Mouse (Mus musculus) C2C12 (cell line): Measurements from ENCODE around the gene Ccr9. TPM values are rescaled to one million over a fixed set of nuclear protein-coding genes. Genes with fewer than 3 reads are reported as not detected.
"Not testable (repeated sequence)": the region's sequence is repeated elsewhere in the genome, so short reads cannot be mapped to it uniquely, and the experiment has no call there.

Experiments
- H3K27me3 ChIP-seq: one replicate; pipeline ENCODE4 v1.6.1; 2011; ENCODE audit not compliant: control insufficient read depth, insufficient read depth, insufficient read length
- H3K36me3 ChIP-seq: one replicate; pipeline ENCODE4 v1.6.1; 2011; ENCODE audit not compliant: control insufficient read depth, insufficient read depth
- H3K4me3 ChIP-seq: one replicate; pipeline ENCODE4 v1.5.1; 2011; ENCODE audit warnings: mild to moderate bottlenecking, control low read depth; ENCODE audit not compliant: poor library complexity, insufficient read depth, severe bottlenecking
- H3K79me2 ChIP-seq: one replicate; pipeline ENCODE4 v1.6.1; 2011; ENCODE audit not compliant: control insufficient read depth, insufficient read depth
- H3K79me3 ChIP-seq: one replicate; pipeline ENCODE4 v1.6.1; 2011; ENCODE audit warnings: low read depth, control low read depth
- H3ac ChIP-seq: one replicate; pipeline ENCODE3; 2011; ENCODE audit warnings: low read depth; ENCODE audit not compliant: control insufficient read depth, insufficient read length
- CEBPB ChIP-seq: IDR thresholded peaks from one replicate; pipeline ENCODE4 v1.6.1; 2011; ENCODE audit warnings: low read depth, mild to moderate bottlenecking, control low read depth, moderate library complexity
- CTCF ChIP-seq: IDR thresholded peaks from one replicate; pipeline ENCODE4 v1.5.1; 2011; ENCODE audit not compliant: control insufficient read depth, insufficient read depth, insufficient read length
- FOSL1 ChIP-seq: IDR thresholded peaks from one replicate; pipeline ENCODE4 v1.8.0; 2011; ENCODE audit warnings: mild to moderate bottlenecking, low read length; ENCODE audit not compliant: poor library complexity, insufficient read depth, severe bottlenecking
- MAX ChIP-seq: IDR thresholded peaks from one replicate; pipeline ENCODE4 v1.6.1; 2011; ENCODE audit warnings: mild to moderate bottlenecking, control low read depth
- MYOD1 ChIP-seq: IDR thresholded peaks from one replicate; pipeline ENCODE4 v1.6.1; 2011; ENCODE audit warnings: low read depth; ENCODE audit not compliant: control insufficient read depth, insufficient read length
- MYOG ChIP-seq: IDR thresholded peaks from one replicate; pipeline ENCODE4 v1.6.1; 2011; ENCODE audit not compliant: control insufficient read depth, insufficient read length; ENCODE audit errors: extremely low read depth
- USF1 ChIP-seq: IDR thresholded peaks from one replicate; pipeline ENCODE4 v1.6.1; 2011; ENCODE audit warnings: low read depth, mild to moderate bottlenecking, control low read depth, moderate library complexity
- polyA plus RNA-seq: library from polyadenylated mRNA; unstranded; fragments of >200 nt; fragmentation: generic; extraction: Trizol; gene quantifications from one replicate; pipeline ENCODE4 v1.2.1, GENCODE M21; 2012; ENCODE audit warnings: missing spikeins

Gene Ccr9
- polyA plus RNA-seq, 1 experiment: 0.01 TPM

- H3K4me3 ChIP-seq: no peak overlapping the region
- no peak overlapping the region for H3ac ChIP-seq
- TF ChIP-seq CTCF: peak; percentile 60
- TF ChIP-seq USF1: no peak
- no peak for TF ChIP-seq MYOD1
- no peak for TF ChIP-seq FOSL1
- no peaks in the 10 kb centered on the region for H3K27me3 ChIP-seq
- no peaks in the 10 kb centered on the region for H3K79me2 ChIP-seq
- H3K79me3 ChIP-seq: no peaks in the 10 kb centered on the region
- no peaks in the 10 kb centered on the region for H3K36me3 ChIP-seq
Measured at GRCm38 (mm10) chr9:123638668-123639089, 39.6 kb upstream of the Ccr9 start.

- no peaks in the 10 kb centered on the region for H3K79me2 ChIP-seq
- no peak overlapping the region for H3ac ChIP-seq
- H3K79me3 ChIP-seq: no peaks in the 10 kb centered on the region
- TF ChIP-seq CTCF (no peak), USF1 (no peak), MYOD1 (no peak), MAX (no peak), MYOG (no peak), CEBPB (no peak), FOSL1 (no peak)
- H3K36me3 ChIP-seq: no peaks in the 10 kb centered on the region
- H3K27me3 ChIP-seq: no peaks in the 10 kb centered on the region
- no peak overlapping the region for H3K4me3 ChIP-seq
Measured at GRCm38 (mm10) chr9:123640106-123640505, 38.1 kb upstream of the Ccr9 start.

GRCm38 (mm10) chr9:123649785-123650511 is 28.3 kb upstream of the Ccr9 start:
- Histone ChIP-seq H3ac (no peak overlapping the region), H3K79me2 (no peaks in the 10 kb centered on the region), H3K27me3 (peaks cover 6% of the 10 kb centered on the region), H3K4me3 (no peak overlapping the region), H3K36me3 (no peaks in the 10 kb centered on the region), H3K79me3 (no peaks in the 10 kb centered on the region)
- no peak for TF ChIP-seq CEBPB
- no peak for TF ChIP-seq FOSL1
- TF ChIP-seq MAX: no peak
- no peak for TF ChIP-seq CTCF
- TF ChIP-seq MYOD1: no peak
- TF ChIP-seq USF1: no peak
- no peak for TF ChIP-seq MYOG

- Histone ChIP-seq H3K36me3 (no peaks in the 10 kb centered on the region), H3ac (no peak overlapping the region), H3K79me2 (no peaks in the 10 kb centered on the region), H3K27me3 (peaks cover 6% of the 10 kb centered on the region), H3K79me3 (no peaks in the 10 kb centered on the region), H3K4me3 (no peak overlapping the region)
- no peak for TF ChIP-seq CTCF
- no peak for TF ChIP-seq MAX
- TF ChIP-seq CEBPB: no peak
- no peak for TF ChIP-seq MYOG
Measured at GRCm38 (mm10) chr9:123651369-123651768, 26.9 kb upstream of the Ccr9 start.

GRCm38 (mm10) chr9:123657457-123657856 is 20.8 kb upstream of the Ccr9 start:
- no peaks in the 10 kb centered on the region for H3K79me2 ChIP-seq
- H3K79me3 ChIP-seq: no peaks in the 10 kb centered on the region
- no peak overlapping the region for H3ac ChIP-seq
- H3K27me3 ChIP-seq: no peaks in the 10 kb centered on the region
- H3K4me3 ChIP-seq: no peak overlapping the region
- no peaks in the 10 kb centered on the region for H3K36me3 ChIP-seq
- no peak for TF ChIP-seq USF1
- TF ChIP-seq MAX: no peak
- no peak for TF ChIP-seq MYOG
- no peak for TF ChIP-seq MYOD1
- TF ChIP-seq CTCF: no peak

GRCm38 (mm10) chr9:123658981-123659380 is 19.3 kb upstream of the Ccr9 start:
- TF ChIP-seq CEBPB (peak; percentile 16), MAX (no peak)
- H3K27me3 ChIP-seq: no peaks in the 10 kb centered on the region
- no peaks in the 10 kb centered on the region for H3K36me3 ChIP-seq
- no peaks in the 10 kb centered on the region for H3K79me2 ChIP-seq
- no peaks in the 10 kb centered on the region for H3K79me3 ChIP-seq
- H3ac ChIP-seq: no peak overlapping the region
- H3K4me3 ChIP-seq: no peak overlapping the region

- not testable (repeated sequence) for H3K79me3 ChIP-seq, H3ac ChIP-seq, H3K79me2 ChIP-seq, H3K4me3 ChIP-seq, H3K27me3 ChIP-seq, H3K36me3 ChIP-seq
Measured at GRCm38 (mm10) chr9:123659986-123660676, 18.1 kb upstream of the Ccr9 start.
